Mouse (Mus musculus) lung, postnatal 0 days (tissue): ENCODE data around the gene Padi6.

Experiments
- CTCF ChIP-seq: IDR thresholded peaks from 2 replicates; pipeline ENCODE4 v1.5.1; 2016; ENCODE audit warnings: antibody characterized with exemption, mild to moderate bottlenecking
- EP300 ChIP-seq: IDR thresholded peaks from 2 replicates; pipeline ENCODE4 v1.6.1; 2016; ENCODE audit warnings: antibody characterized with exemption, mild to moderate bottlenecking, control low read depth

DNA sequence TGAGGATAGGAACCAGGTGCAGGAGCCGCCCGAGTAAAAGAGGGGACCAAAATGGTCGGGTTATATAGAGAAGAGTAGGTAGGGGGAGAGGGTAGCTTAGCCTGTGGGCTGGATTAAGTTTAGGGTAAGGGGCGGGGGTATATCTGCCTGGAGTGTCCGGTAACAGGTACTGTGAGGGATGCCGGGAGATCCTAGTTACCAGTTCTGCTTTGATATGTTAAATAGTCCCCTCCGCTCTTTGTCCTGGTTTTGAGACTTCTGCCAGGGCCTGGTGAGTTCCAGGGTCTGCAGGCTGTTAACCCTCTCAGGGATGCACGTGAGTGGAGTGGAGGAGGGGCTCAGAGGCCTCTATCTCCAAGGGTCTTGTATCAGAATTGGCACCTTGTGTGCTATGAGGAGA lies 38.8 kb downstream of the Padi6 start:
- TF ChIP-seq CTCF (no peak), EP300 (no peak)
